Mouse (Mus musculus) lung, adult 18-20 months (tissue): ENCODE data around the gene Spr.
A peak's percentile ranks its signal among the peaks of the same experiment; 100 is the strongest.
"Not testable (repeated sequence)": the region's sequence is repeated elsewhere in the genome, so short reads cannot be mapped to it uniquely, and the experiment has no call there.

Source experiments
- DNase-seq, 2 experiments: peaks; one replicate each; pipeline ENCODE4 v3.0.0; 2022; ENCODE audit warnings: mixed read lengths in 2 of 2

Gene Spr

DNA sequence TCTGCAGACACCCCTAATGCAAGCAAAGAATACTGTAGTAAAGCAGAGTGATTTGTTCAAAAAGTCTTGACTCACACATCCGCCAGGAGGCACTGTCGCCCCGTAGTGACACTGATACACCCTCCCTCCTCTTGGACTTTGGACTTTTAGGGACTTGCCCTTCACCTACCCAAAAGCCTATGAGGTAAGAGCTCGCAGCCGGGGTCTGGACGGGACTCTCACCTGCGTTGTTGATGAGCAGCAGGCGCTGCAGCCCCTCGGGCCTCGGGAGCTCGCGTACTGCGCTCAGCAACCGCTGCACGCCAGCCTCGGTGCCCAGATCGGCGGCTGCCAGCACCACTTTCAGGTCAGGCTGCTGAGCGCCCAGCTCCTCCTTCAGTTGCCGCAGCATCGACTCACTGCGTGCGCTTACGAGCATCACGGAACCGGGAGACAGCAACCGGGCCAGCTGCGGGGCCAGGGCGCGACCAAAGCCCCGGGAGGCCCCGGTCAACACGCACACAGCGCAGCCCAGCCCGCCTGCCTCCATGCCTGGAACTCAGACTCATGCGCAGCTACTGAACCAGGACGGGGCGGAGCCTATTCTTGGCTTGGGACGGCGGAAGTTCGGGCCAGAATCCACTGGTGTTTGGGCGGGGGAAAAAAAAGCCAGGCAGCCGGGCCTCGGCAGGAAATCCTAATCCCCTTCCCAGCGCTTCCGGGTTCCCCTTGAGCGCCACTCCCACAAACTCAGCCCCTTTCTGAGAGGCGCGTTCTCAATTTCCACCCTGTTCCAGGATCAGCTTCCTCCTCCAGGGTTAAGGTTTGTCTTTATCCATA, at the start of gene Spr:
TSS of gene Spr (minus strand) at position 550 of the 819 bp plus-strand sequence.
- DNase-seq = peak; percentile 96 to 97

DNA sequence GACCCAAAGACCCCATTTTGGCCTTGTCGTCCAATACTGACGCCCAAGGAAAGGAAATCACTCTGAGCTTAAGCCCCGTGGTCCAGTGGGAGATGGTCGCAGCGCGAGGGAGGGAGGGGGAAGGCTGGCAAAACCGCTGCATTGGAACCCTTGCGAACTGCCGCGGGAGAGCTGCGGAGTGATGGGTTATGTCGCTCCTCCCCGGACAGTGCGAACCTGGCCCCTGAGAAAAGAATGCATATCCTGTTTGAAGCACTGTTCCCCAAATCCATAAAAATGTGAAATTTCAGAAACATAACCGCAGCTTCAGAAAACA, 49.1 kb upstream of the Spr start:
- no peak for DNase-seq

DNA sequence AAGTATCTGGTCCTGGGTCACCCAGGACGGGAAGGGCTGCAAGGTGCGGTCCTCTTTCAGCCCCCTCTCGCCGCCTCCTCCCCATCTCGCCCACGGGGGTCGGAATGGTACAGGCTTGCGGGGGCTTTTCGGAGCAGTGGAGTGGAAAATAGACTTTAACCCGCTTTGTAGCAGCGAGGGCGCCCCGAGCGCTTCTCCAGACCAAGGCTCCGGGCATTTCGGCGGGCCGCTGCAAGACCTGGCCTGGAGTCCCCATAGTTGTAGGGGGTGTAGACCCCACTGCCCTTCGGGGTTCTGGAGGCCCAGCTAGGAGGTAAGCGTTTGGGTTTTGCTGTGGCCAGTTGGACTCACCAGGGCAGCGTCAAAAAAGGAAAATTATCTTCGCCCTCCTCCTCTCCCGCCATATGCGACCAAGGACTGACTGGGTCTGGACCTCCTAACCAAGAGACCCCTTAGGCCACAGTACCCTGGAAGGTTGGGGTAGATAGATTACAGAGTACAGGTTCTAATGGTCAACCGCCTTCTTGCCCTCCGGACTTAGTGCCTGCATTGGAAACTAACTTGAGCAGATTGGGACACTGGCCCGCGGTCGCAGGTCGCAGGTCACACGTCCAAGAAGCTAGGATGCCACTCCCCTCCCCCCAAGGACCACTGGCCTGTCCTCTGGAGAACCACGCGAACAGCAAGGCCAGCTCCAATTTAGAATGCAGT, 48.6 kb upstream of the Spr start:
- DNase-seq = no peak

DNA sequence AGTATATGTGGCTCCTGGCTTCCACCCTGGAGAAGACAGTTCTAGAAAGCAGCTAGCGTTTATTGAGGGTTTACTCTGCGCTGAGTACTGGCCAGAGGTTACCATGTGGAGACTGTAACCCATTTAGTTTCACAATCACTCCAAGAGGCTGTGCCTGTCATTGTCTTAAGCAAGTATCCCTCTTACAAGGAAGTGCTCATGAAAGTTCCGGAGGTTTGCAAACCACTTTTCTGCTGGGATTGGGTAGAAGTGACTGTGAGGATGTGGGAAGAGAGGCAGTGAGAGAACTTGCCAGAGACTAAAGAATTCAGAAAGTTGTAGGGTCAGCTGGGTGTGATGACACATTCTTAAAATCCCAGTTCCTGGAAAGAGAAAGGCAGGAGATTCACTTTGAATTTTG, 46.4 kb upstream of the Spr start:
- DNase-seq = no peak

DNA sequence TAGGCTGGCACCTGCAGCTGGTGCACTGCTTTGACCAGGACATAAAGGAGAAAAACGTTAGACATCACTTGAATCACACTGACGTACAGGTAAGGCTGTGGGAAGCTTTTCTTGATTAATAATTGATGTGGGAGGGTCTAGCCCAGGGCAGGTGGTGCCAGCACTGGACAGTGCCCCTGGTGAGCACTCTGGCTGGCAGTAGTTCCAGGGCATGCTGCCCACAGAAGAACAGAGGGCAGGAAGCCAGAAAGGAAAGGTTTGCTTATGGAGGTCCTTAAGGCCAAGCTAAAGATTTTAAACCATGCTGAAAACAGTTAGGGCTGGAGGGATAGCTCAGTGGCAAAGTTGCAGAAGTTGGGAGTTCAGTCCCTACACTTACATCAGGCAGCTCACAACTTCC, 42.5 kb upstream of the Spr start:
- DNase-seq = no peak

DNA sequence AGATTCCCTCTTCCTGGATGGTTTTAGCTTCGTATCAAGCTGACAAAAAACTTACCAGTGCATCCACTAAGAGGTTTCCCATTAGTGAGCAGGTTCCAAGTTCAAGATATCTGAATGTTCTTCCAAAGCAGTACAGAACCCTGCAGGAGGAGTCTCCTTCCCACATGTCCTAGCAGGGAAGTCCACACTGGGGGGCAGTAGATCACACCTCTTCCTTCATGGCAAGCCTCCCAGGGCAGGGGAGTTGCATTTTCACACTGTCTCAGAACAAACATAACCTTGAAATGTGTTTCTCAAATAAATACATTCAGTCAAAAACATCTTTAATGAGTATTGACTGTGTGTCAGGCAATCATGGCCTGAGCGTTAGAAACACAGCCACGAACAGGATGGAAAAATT, 42.0 kb upstream of the Spr start:
- DNase-seq = no peak

DNA sequence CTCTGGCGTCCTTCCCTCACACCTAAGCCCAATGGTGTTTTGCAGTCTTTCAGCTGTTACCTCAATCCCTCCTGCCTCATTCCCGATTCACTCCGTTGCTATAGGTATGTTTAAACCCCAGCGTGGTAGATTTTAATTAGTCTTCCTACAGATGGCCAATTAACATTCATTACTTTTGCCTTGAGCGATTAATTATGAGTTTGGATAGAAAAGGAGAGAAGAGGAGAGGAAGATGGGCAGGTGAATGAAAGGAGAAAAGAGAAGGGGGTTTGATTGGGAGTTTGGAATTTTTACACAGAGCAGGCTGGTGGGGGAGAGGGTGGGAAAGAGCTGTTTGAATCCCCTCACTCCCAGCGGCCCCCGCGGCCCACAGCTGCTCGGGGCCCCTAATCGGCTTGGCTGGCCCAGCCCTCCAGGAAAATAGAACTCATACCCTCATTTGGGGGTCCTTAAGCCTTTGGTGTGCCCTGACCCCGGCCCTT, 27.9 kb upstream of the Spr start:
- DNase-seq = no peak

DNA sequence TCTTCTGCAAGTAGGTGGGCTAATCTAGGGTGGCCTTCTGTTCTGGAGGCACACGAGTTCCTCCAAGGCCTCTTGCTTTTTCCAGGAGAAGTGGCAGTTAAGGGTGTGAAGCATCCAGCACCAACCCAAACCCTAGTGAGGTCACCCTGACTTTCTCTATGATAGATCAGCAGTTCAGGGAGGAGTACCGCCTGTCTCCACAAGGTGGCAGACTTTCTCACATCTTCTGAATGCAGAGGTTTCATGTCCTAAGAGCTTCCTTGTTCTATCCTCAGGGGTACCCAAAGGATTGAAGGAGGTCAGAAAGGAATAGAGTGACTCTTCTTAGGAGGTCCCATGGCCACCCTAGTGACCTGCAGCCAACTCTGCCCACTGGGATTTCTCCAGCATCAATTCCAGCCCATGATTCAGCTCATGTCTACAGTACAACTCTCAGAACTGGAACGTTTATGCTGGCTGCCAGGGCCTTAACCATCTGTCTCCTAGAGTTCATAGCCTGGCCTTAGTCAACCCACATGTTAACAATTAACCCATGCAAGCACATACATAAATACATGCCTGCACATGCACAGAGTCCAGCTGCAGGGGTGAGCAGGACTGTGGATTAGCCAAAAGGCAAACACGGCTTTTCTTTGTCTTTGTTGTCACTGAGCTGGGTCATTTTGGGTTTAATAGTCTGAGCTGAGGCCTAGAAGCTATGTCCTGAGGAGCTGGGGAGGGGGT, 22.8 kb upstream of the Spr start:
- DNase-seq = peak; percentile 39 to 56

DNA sequence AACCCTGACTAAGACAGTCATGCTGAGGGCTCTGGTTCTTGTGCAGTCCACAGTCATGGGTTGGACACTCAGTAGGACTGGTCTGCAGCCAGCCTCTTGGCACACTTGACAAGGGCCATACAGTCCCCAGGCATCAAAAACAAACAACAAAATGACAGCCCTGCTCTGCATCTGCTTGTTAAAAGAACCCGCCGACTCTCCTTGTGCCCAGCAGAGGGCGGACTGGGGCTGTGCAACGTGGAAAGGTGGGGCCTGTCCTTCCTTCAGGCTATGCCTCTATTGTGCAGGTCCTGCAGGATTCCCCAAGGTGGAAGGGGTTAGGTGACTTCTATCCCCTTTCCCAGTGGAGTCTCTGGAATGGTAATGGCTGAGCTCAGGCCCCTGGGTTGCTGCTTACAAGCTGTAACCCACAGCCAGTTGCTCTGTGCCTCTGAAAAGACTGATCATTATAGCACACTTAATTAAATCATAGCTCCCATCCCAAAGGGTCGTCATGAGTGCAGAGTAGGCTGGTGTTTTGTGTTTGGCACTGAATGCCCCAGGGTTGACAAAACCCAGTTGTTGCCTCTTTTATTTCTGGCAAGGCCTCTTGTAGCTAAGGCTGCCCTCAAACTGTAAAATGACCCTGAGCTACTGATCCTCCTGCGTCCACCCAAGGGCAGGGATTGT, 21.7 kb upstream of the Spr start:
- peak; percentile 14 to 25 for DNase-seq

DNA sequence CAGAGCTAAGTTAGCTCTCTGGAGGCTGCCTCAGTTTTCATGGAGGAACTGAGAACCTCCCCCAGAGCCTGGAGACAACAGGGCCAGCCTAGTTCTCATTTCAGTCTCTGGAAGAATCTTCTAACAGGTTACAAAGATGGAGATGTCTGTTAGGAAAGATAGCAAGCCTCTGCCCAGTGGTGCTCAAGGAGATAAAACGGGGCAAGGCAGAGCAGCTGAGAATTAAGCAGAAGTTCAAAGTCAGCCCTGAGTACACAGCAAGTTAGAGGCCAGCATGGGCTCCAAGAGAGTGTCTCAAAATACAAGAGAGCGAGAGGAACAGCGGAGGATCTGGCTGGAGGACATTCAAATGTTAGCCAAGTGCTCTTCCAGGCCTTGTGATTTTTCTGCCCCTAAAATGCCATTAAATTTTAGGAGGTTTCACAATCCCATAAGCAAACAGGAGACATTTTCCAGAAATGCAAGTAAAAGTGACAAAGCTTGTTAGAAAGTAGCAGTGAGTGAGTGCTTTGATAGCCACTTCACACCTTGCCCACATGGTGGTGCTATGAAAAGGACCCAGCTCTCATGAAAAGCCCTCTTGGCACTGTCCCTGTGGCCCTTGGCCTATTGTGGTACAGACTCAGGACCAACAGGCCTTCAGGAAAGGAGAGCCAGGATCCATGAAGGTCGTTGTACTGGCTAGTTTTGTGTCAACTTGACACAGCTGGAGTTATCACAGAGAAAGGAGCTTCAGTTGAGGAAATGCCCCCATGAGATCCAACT, 20.7 kb upstream of the Spr start:
- DNase-seq = peak in 1 of 2 experiments; percentile 13

DNA sequence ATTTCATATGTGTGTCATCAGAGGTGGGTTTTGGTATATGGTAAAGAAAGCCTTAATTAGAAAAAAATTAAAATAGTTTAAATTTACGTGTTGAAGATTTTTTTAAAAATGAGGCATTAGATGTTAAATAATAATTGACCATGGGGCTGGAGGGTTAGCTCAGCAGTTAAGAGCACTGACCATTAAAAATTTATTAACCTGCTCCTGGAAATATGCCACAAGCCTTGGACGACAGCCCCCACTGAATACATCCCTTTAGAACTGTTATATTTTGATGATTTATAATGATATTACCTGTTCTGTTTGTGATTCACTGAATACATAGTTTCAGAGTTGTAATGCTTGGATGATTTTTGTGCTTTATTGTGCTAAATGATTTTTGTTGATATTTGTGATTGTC, 19.0 kb upstream of the Spr start:
- DNase-seq = not testable (repeated sequence)

DNA sequence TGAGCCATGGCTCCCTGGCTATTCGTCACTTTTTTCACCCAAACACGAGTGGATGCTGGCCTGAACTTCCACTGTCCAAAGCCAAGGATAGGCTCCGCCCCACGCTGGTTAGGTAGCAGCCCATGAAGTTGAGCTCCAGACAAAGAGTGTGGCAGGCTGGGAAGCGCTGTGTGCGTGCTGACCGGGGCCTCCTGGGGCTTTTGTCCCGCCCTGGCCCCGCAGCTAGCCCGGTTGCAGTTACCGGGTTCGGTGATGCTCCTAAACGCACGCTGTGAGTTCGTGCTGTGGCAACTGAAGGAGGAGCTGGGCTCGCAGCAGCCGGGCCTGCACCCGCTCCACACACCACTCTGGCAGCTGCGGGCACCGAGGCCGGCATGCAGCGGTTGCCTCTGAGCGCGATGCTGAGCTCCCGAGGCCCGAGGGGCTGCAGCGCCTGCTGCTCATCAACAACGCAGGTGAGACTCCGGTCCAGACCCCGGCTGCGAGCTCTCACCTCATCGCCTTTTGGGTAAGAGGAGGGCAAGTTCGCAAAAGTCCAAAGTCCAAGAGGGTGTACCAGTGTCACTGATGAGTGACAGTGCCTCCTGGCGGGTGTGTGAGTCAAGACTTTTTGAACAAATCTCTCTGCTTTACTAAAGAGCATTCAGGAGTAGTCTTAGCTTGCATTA, 17.4 kb upstream of the Spr start:
- peak; percentile 47 to 48 for DNase-seq

DNA sequence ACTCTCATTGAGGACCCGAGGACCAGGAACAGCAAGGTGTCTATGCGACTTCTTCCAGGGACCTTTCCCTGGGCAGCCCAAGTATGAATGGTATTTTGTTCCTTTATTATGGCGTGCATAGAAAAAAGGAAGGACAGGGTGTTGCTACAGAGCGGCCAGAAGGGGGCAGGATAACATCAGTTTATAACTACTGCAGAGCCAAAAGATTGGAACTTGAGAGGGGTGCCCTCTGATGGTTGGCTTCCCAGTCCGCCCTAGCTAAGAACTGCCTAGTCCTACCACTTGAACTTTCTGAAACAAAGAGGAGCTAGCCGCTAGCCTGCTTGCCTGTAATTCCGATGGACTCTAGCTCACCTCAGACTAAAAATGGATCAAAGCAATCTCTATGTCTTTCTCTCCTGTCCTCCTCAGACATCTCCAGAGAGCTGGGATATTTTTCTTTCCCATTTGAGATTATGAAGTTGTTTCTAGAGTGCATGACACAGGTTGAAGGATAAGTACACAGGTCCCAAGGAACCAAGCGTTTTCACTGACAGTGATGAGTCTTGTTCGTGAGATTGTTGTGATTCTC, 16.5 kb upstream of the Spr start:
- DNase-seq = peak; percentile 74 to 83

DNA sequence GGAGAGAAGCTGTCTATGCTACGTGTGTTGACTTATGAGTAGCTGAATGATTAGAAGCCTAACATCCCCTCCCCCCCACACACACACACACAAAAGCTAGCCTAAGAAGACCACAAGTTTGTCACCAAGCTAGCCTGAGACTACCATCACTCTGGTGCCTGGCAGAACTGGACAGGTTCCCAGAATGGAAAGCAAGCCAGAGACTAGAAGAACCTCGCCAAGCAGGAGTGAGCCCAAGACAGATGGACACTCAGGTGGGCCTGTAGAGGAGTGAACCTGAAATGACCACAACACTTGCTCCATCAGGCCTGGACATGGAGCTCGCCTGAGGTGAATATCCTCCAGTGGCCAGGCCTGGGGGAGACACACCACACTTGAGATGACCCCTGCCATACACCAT, 12.8 kb upstream of the Spr start:
- no peak for DNase-seq

DNA sequence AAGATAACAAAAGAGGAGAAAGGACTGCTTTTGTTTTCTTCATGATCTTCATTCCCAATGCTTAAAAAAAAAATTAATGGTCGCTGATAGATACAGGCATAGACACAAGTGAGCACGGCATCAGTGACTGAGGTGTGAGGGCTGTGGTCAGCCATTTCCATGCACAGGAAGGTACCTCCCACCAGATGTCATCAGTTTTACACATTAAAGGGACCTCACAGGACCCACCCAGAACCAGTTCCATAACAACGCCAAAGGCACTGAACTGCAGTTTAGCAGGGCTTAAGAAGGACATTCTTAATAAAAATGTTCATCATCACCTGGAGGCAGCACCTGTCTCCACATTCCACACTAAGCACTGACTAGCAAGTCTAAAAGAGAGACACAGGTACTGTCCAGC, 10.1 kb upstream of the Spr start:
- no peak for DNase-seq

DNA sequence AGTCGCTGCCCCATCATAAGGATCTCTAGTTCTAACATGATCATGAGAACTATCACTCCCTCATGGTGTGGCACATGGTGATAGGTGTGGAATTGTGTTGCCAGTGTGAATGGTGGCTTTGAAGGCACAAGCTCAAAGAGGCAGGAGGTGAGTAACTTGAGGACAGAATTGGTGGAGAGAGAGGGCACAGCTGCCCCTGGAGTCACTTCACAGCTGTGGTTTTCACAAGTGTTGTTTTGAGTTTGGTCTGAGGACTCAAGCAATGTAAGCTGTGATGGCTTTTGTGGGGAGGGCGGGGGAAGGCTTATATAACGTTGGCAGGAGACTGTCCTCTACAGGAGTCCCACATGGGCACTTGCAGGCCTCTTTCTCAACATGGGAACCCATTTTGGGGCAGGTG, 6.9 kb upstream of the Spr start:
- DNase-seq = no peak

DNA sequence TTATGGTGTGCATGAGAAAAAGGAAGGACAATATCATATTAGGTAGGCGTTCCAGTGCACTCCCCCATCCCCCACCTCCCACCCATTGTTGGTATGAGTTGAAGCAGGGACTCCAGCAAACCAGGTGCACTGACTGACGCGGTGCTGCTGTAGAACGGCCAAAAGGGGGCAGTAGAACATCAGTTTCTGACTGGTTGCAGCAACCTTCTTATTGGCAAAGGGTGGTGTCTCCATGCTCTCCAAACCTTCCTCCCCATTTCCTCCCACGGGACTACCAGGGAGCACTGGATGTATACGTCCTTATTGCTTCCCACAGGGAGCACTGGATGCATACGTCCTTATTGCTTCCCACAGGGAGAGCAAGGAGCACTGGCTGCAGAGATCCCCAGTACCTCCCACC, 3.4 kb upstream of the Spr start:
- DNase-seq = peak; percentile 57 to 73

DNA sequence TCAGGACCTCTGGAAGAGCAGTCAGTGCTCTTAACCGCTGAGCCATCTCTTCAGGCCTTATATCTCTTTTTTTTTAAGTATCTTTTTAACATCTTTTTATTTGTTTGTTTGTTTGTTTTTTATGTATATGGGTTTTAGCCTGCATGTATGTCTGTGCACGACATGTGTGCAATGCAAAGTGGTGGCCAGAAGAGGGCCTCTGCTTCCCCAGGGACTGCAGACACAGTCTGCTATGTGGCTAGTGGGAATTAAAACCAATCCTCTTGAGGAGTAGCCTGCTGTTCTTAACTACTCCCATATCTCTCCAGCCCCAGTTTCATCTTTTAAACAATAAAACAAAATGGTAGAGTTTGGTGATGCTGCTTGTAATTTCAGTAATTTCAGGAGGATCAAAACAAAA, 2.0 kb upstream of the Spr start:
- no peak for DNase-seq

DNA sequence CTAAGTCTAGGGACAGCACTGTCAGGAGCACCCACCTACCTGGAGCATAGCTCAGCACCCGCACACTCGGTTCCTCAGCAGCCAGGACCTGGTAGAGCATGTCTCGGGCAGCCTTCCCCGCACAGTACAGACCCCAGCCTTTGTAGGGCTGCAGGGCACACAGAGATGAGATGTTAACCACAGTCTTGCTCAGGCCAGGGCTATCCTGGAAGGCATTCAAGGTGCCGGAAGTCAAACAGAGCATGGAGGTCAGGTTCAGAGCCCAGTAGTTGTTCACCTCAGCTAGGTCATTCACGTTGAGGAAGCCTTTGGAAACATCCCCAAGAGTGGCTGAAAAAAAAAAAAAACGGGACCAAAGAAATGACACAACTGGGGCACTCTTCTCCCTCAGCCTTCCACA, 782 bp downstream of the Spr start:
- DNase-seq = not testable (repeated sequence)

DNA sequence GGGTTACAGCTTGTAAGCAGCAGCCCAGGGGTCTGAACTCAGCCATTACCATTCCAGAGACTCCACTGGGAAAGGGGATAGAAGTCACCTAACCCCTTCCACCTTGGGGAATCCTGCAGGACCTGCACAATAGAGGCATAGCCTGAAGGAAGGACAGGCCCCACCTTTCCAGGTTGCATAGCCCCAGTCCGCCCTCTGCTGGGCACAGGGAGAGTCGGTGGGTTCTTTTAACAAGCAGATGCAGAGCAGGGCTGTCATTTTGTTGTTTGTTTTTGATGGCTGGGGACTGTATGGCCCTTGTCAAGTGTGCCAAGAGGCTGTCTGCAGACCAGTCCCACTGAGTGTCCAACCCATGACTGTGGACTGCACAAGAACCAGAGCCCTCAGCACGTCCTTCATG, 4.8 kb downstream of the Spr start:
- DNase-seq = not testable (repeated sequence)

DNA sequence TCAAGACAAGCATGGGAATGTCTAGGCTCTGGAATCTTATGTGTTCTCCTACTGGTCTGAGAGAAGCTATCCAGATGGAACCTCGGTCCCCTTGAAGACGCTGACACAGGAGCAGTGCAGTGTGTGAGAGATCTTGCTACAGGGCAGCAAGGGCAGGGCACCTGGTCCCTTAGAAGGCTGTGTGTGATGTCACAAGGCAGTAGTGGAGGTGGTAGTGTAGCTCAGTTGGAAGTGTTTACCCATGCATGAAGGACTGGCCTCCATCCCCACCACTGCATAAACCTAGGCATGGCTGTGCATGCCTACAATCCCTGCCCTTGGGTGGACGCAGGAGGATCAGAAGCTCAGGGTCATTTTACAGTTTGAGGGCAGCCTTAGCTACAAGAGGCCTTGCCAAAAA, 5.3 kb downstream of the Spr start:
- DNase-seq = not testable (repeated sequence)
